Mouse (Mus musculus) WW6 (cell line): Measurements from ENCODE around the gene Nceh1.

ENCODE experiments used
- DNase-seq: peaks from one replicate; pipeline ENCODE4 v3.0.0-alpha.2; 2013; ENCODE audit warnings: low read depth, low spot score

Nceh1 gene

GRCm38 (mm10) chr3:27320613-27321495, 138.1 kb downstream of the Nceh1 start:
- no peak for DNase-seq

- no peak for DNase-seq
These were observed 139.8 kb downstream of the Nceh1 start for GRCm38 (mm10) chr3:27322591-27322990.

- no peak for DNase-seq
These were observed 140.8 kb downstream of the Nceh1 start for GRCm38 (mm10) chr3:27323551-27323950.

- no peak for DNase-seq
These were observed 143.9 kb downstream of the Nceh1 start for GRCm38 (mm10) chr3:27326633-27327191.

- DNase-seq: no peak
These were observed 147.9 kb downstream of the Nceh1 start for GRCm38 (mm10) chr3:27330706-27331105.
